Mouse (Mus musculus) liver, embryonic 14.5 days (tissue): ENCODE measurements around the gene B3gnt2. TPM values are rescaled to one million over a fixed set of nuclear protein-coding genes. Genes with fewer than 3 reads are reported as not detected.

Experiments used
- ATAC-seq: fragments of 200-750 bp; cut with Nextera tagmentation; 2 replicates; pipeline ENCODE4 v1.8.0; 2017; ENCODE audit warnings: moderate number of reproducible peaks, mild to moderate bottlenecking, moderate library complexity; ENCODE audit not compliant: insufficient read depth
- DNase-seq, 3 experiments: peaks; one replicate each; pipeline ENCODE4 v3.0.0-alpha.2; 2012 to 2013; ENCODE audit warnings: low read depth in 3 of 3, low spot score in 3 of 3
- H3K27ac ChIP-seq: fragments of 300-500 bp; sonication (generic); 2 replicates; pipeline ENCODE4 v1.5.1; 2014; ENCODE audit warnings: moderate library complexity, mild to moderate bottlenecking, control low read depth, inconsistent platforms
- H3K27me3 ChIP-seq: fragments of 300-500 bp; sonication (generic); 2 replicates; pipeline ENCODE4 v1.6.1; 2014; ENCODE audit warnings: mild to moderate bottlenecking, low read length, moderate library complexity; ENCODE audit not compliant: control insufficient read depth, insufficient read depth
- H3K36me3 ChIP-seq: fragments of 300-500 bp; sonication (generic); replicated peaks from 2 replicates; pipeline ENCODE4 v1.6.1; 2014; ENCODE audit warnings: low read depth; ENCODE audit not compliant: control insufficient read depth, insufficient read depth
- H3K4me1 ChIP-seq, 2 experiments: fragments of 200-500 bp in 1 of 2; fragments of 300-500 bp in 1 of 2; sonication (generic) in 1 of 2; replicated peaks; 2 replicates each; pipeline ENCODE4 v1.6.1; 2012 to 2014; ENCODE audit warnings: antibody characterized with exemption in 1 of 2, inconsistent platforms in 1 of 2, low read length in 1 of 2; ENCODE audit not compliant: control insufficient read depth in 2 of 2, insufficient read depth in 2 of 2
- H3K4me2 ChIP-seq: fragments of 300-500 bp; sonication (generic); 2 replicates; pipeline ENCODE4 v1.6.1; 2014; ENCODE audit warnings: low read depth, mild to moderate bottlenecking, control low read depth, moderate library complexity
- H3K4me3 ChIP-seq, 2 experiments: fragments of 200-500 bp in 1 of 2; fragments of 300-500 bp in 1 of 2; sonication (generic) in 1 of 2; 2 replicates each; pipeline ENCODE4 v1.5.1; 2012 to 2014; ENCODE audit warnings: low read depth in 2 of 2, low read length in 2 of 2, mild to moderate bottlenecking in 2 of 2, control low read depth in 1 of 2, inconsistent platforms in 1 of 2, moderate library complexity in 1 of 2; ENCODE audit not compliant: insufficient read depth in 1 of 2
- H3K9ac ChIP-seq: fragments of 300-500 bp; sonication (generic); replicated peaks from 2 replicates; pipeline ENCODE4 v1.6.1; 2014; ENCODE audit warnings: mild to moderate bottlenecking, control low read depth, moderate library complexity
- H3K9me3 ChIP-seq: fragments of 300-500 bp; sonication (generic); 2 replicates; pipeline ENCODE4 v1.6.1; 2016; ENCODE audit warnings: low read length, mixed read lengths; ENCODE audit not compliant: control insufficient read depth
- CTCF ChIP-seq: IDR thresholded peaks from 2 replicates; pipeline ENCODE4 v1.5.1; 2016; ENCODE audit warnings: antibody characterized with exemption, low read depth, control low read depth
- EP300 ChIP-seq: IDR thresholded peaks from 2 replicates; pipeline ENCODE4 v1.6.1; 2016; ENCODE audit warnings: antibody characterized with exemption, low read depth
- WGBS: fragments of 180-500 bp; shearing (Covaris S2); extraction: QIAGEN DNeasy Blood & Tissue Kit; methylation state at CpG from one replicate; pipeline ENCODE4 v1.1.7; 2014; ENCODE audit not compliant: insufficient replicate concordance; 5-methylcytosine and 5-hydroxymethylcytosine counted together
- polyA plus RNA-seq, 2 experiments: library from polyadenylated mRNA; depleted of rRNA in 1 of 2; stranded (reverse) in 1 of 2; unstranded in 1 of 2; fragments of >200 nt; fragmentation: Nextera tagmentation in 1 of 2; extraction: Ambion mirVana in 1 of 2; gene quantifications; 2 replicates each; pipeline versions ENCODE4 v1.2.1 to v1.2.3; 2012 to 2014

B3gnt2 gene
- polyA plus RNA-seq, 2 experiments = 2.3 to 3.6 TPM

DNA sequence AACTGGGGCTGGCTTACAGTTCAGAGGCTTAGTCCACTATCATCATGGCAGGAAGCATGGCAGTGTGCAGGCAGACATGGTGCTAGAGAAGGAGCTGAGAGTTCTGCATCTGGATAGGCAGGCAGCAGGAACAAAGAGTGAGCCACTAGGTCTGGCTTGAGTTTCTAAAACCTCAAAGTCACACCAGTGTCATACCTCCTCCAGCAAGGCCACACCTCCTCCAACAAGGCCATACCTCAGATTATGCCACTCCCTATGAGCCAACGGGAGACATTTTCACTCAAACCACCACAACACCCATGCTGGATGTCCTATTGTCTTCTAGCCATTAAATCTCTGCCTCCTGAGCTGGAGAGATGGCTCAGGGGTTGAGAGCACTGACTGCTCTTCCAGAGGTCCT lies 55.6 kb downstream of the B3gnt2 start:
- TF ChIP-seq CTCF (no peak), EP300 (no peak)
- Histone ChIP-seq H3K27me3 (no peaks in the 10 kb centered on the region), H3K4me1 (peaks cover 18 to 36% of the 10 kb centered on the region in 2 experiments), H3K27ac (no peak overlapping the region), H3K9me3 (no peaks in the 10 kb centered on the region), H3K9ac (no peak overlapping the region), H3K36me3 (no peaks in the 10 kb centered on the region), H3K4me3 (no peak overlapping the region), H3K4me2 (no peak overlapping the region)
- WGBS = 55% methylated on average over 1 of the region's 1 CpGs
- DNase-seq = no peak
- ATAC-seq = no peak

GRCm38 (mm10) chr11:22799987-22800424 lies 60.8 kb downstream of the B3gnt2 start:
- no peak overlapping the region for H3K4me3 ChIP-seq
- no peak overlapping the region for H3K27ac ChIP-seq
- H3K36me3 ChIP-seq = no peaks in the 10 kb centered on the region
- H3K4me1 ChIP-seq = peaks cover 0 to 12% of the 10 kb centered on the region in 2 experiments; a peak in 3 of 4 replicates
- WGBS = 22% methylated on average over 9 of the region's 9 CpGs
- DNase-seq (no peak), ATAC-seq (no peak)
- no peaks in the 10 kb centered on the region for H3K27me3 ChIP-seq
- H3K9me3 ChIP-seq = no peaks in the 10 kb centered on the region
- TF ChIP-seq CTCF (no peak), EP300 (no peak)
- H3K4me2 ChIP-seq = no peak overlapping the region
- no peak overlapping the region for H3K9ac ChIP-seq

GRCm38 (mm10) chr11:22798916-22799315 lies 61.8 kb downstream of the B3gnt2 start:
- 65% methylated on average over 5 of the region's 5 CpGs for WGBS
- H3K9ac ChIP-seq = no peak overlapping the region
- peaks cover 6 to 22% of the 10 kb centered on the region in 2 experiments for H3K4me1 ChIP-seq
- no peaks in the 10 kb centered on the region for H3K36me3 ChIP-seq
- no peak overlapping the region for H3K27ac ChIP-seq
- no peak overlapping the region for H3K4me3 ChIP-seq
- TF ChIP-seq CTCF (no peak), EP300 (no peak)
- ATAC-seq (no peak), DNase-seq (no peak)
- no peak overlapping the region for H3K4me2 ChIP-seq
- H3K27me3 ChIP-seq = no peaks in the 10 kb centered on the region
- no peaks in the 10 kb centered on the region for H3K9me3 ChIP-seq

DNA sequence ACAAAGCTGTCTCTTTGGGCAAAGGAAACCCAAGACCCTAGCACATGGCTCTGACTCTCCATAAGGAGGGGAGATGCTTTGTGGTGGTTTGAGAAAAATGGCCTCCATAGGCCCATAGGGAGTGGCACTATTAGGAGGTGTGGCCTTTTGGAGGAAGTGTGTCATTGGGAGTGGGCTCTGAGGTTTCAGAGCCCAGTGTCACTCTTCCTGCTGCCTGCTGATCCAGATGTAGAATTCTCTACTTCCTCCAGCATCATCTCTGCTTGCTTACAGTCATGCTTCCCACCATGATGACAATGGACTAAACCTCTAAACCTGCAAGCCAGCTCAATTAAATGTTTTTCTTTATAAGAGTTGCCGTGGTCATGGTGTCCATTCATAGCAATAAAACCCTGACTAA lies 66.0 kb downstream of the B3gnt2 start:
- Histone ChIP-seq H3K36me3 (no peaks in the 10 kb centered on the region), H3K9ac (no peak overlapping the region), H3K9me3 (no peaks in the 10 kb centered on the region), H3K4me2 (no peak overlapping the region), H3K27me3 (no peaks in the 10 kb centered on the region), H3K4me1 (peaks cover 11 to 32% of the 10 kb centered on the region in 2 experiments), H3K27ac (no peak overlapping the region), H3K4me3 (no peak overlapping the region)
- TF ChIP-seq CTCF (no peak), EP300 (no peak)
- DNase-seq (no peak), ATAC-seq (no peak)
- 78% methylated on average over 1 of the region's 1 CpGs for WGBS

DNA sequence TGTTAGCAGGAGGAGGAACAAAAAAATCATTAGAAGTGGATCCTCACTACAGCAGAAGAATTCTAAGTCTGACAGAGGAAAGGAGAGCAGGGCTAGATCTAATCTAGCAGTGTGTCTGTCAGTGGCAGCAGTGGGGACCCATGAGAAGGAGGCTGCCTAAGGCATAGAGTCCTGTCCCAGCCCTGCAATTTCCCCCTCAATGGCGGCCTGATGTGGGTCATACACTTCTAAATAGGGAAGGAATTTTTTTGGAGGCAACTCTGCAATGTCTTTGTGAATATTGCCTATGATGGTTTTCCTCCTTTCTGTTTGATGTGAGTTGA lies 66.9 kb downstream of the B3gnt2 start:
- peak; percentile 83 for ATAC-seq
- Histone ChIP-seq H3K27ac (peak overlapping the region; percentile 34; the same call in 1 of the 2 replicates), H3K36me3 (no peaks in the 10 kb centered on the region), H3K4me3 (no peak overlapping the region), H3K9me3 (no peaks in the 10 kb centered on the region), H3K4me2 (peak overlapping the region; percentile 43), H3K27me3 (no peaks in the 10 kb centered on the region), H3K9ac (peak overlapping the region; percentile 27; the same call in 1 of the 2 replicates), H3K4me1 (peaks cover 11 to 31% of the 10 kb centered on the region in 2 experiments)
- WGBS = 32% methylated on average over 1 of the region's 1 CpGs
- DNase-seq = no peak
- TF ChIP-seq EP300 (no peak), CTCF (no peak)
